Mouse (Mus musculus): ENCODE results near the gene Rhd. TPM values are rescaled to one million over a fixed set of nuclear protein-coding genes. Genes with fewer than 3 reads are reported as not detected.

Gene Rhd
- polyA plus RNA-seq, 2 experiments = 260 to 576 TPM

DNA sequence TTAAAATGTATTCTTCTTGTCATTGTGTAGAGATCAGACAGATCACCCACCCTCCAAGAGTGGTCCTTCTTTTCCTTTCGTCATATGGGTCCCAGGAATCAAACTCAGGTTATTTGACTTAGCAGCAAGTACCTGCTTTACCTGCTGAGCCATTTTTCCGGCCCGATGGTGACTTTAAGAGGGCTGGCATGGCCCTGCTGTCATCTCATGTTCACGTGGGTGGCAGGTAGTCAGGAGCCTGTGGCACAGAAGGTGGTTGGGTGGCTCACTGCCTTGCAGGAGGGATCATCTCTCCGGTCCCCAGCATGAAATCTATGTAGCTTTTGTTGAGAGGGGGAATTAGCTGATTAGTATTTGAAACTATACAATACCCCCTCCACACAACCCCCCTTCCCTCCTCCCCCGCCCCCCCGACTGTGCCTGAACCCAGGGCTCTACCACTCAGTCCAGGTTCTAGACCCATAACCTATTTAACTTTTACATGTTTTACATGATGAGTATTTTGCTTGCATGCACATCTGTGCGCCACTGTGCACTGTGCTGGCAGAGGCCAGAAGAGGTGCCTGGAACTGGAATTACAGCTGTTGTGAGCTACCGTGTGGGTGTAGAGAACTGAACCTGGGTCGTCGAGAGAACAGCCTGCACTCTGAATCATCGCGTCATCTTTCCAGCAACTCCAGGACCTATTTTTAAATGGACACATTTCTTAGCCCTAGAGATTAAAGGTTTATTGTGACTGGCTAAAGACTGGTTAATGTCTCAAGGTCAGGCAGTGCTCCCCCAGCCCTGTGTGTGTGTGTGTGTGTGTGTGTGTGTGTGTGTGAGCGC, 51.1 kb downstream of the Rhd start:
- TF ChIP-seq EP300 (IDR thresholded peaks at IDR 0.05; ENCODE audit: low read depth) (no peak), CTCF (IDR thresholded peaks at IDR 0.05; ENCODE audit: low read depth) (no peak)
- H3K4me2 ChIP-seq (ENCODE audit: low read depth) = peak overlapping the region; percentile 99
- H3K27me3 ChIP-seq (ENCODE audit: control insufficient read depth, insufficient read depth, low read length) = no peaks in the 10 kb centered on the region
- no peaks in the 10 kb centered on the region for H3K9me3 ChIP-seq (ENCODE audit: control insufficient read depth, low read length)
- H3K4me3 ChIP-seq (ENCODE audit: insufficient read depth in 1 of 2, low read depth in 2 of 2, low read length in 2 of 2) = peak overlapping the region; percentile 64 to 99
- peak overlapping the region; percentile 99 for H3K27ac ChIP-seq
- ATAC-seq (ENCODE audit: insufficient read depth) = no peak
- H3K9ac ChIP-seq (replicated peaks) = peak overlapping the region; percentile 91
- peaks cover 34 to 52% of the 10 kb centered on the region in 2 experiments for H3K4me1 ChIP-seq (replicated peaks; ENCODE audit: control insufficient read depth in 2 of 2, insufficient read depth in 2 of 2, low read length in 1 of 2)
- 65% methylated on average over 14 of the region's 14 CpGs for WGBS (ENCODE audit: insufficient replicate concordance)
- DNase-seq (ENCODE audit: low read depth in 3 of 3, low spot score in 3 of 3) = no peak
- H3K36me3 ChIP-seq (replicated peaks; ENCODE audit: control insufficient read depth, insufficient read depth, low read depth) = peaks cover 13% of the 10 kb centered on the region

DNA sequence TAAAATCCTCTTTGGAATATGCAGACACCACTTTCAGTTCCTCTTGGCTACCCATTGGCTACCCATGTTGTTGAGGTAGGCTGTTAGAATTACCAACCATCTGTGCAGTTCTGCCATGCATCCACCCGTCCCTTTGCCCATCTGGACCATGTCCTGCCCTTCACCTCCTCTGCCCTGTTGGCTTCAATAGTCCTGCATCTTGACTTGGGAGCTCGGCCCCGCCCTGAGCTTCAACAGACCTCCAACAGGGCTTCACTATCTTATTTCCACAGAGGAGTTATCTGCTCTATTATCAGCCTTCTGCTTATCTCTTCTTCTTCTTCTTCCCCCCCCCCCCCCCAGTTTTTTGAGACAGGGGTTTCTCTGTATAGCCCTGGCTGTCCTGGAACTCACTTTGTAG, 52.9 kb downstream of the Rhd start:
- DNase-seq (ENCODE audit: low read depth in 3 of 3, low spot score in 3 of 3) (peak in 2 of 3 experiments; percentile 45 to 54), ATAC-seq (ENCODE audit: insufficient read depth) (no peak)
- 8% methylated on average over 3 of the region's 3 CpGs for WGBS (ENCODE audit: insufficient replicate concordance)
- no peak overlapping the region for H3K4me3 ChIP-seq (ENCODE audit: insufficient read depth in 1 of 2, low read depth in 2 of 2, low read length in 2 of 2)
- peaks cover 7% of the 10 kb centered on the region for H3K36me3 ChIP-seq (replicated peaks; ENCODE audit: control insufficient read depth, insufficient read depth, low read depth)
- TF ChIP-seq CTCF (IDR thresholded peaks at IDR 0.05; ENCODE audit: low read depth) (no peak), EP300 (IDR thresholded peaks at IDR 0.05; ENCODE audit: low read depth) (peak; percentile 58)
- H3K27ac ChIP-seq = peak overlapping the region; percentile 66
- peaks cover 34 to 53% of the 10 kb centered on the region in 2 experiments for H3K4me1 ChIP-seq (replicated peaks; ENCODE audit: control insufficient read depth in 2 of 2, insufficient read depth in 2 of 2, low read length in 1 of 2)
- H3K27me3 ChIP-seq (ENCODE audit: control insufficient read depth, insufficient read depth, low read length) = no peaks in the 10 kb centered on the region
- no peak overlapping the region for H3K9ac ChIP-seq (replicated peaks)
- peak overlapping the region; percentile 41 for H3K4me2 ChIP-seq (ENCODE audit: low read depth)
- no peaks in the 10 kb centered on the region for H3K9me3 ChIP-seq (ENCODE audit: control insufficient read depth, low read length)

DNA sequence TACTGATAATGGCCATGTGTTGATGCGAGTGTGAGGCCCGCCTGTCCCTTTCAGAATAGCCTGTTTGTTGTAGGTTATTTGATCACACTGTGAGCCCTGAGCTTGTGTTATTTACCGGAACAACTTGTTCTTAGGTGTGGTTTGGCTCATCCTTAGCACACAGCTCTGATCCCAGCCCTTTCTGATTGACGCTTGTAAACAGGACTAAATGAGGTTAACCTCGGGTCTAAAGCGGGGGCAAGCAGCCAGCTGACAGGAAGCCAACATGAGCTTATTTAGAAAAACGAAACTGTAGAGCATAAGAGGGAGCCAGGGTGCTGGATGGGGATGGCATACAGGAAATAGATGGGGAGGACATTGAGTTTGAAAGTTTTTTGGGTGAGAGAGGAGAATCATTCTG, 54.0 kb downstream of the Rhd start:
- no peaks in the 10 kb centered on the region for H3K36me3 ChIP-seq (replicated peaks; ENCODE audit: control insufficient read depth, insufficient read depth, low read depth)
- 27% methylated on average over 7 of the region's 7 CpGs for WGBS (ENCODE audit: insufficient replicate concordance)
- DNase-seq (ENCODE audit: low read depth in 3 of 3, low spot score in 3 of 3) (no peak), ATAC-seq (ENCODE audit: insufficient read depth) (no peak)
- no peaks in the 10 kb centered on the region for H3K9me3 ChIP-seq (ENCODE audit: control insufficient read depth, low read length)
- no peak for TF ChIP-seq EP300 (IDR thresholded peaks at IDR 0.05; ENCODE audit: low read depth)
- TF ChIP-seq CTCF (IDR thresholded peaks at IDR 0.05; ENCODE audit: low read depth) = no peak
- no peak overlapping the region for H3K4me2 ChIP-seq (ENCODE audit: low read depth)
- peak overlapping the region; percentile 4; the same call in 1 of the 2 replicates for H3K9ac ChIP-seq (replicated peaks)
- no peaks in the 10 kb centered on the region for H3K27me3 ChIP-seq (ENCODE audit: control insufficient read depth, insufficient read depth, low read length)
- peak overlapping the region; percentile 66 for H3K27ac ChIP-seq
- no peak overlapping the region for H3K4me3 ChIP-seq (ENCODE audit: insufficient read depth in 1 of 2, low read depth in 2 of 2, low read length in 2 of 2)
- H3K4me1 ChIP-seq (replicated peaks; ENCODE audit: control insufficient read depth in 2 of 2, insufficient read depth in 2 of 2, low read length in 1 of 2) = peaks cover 37 to 53% of the 10 kb centered on the region in 2 experiments

DNA sequence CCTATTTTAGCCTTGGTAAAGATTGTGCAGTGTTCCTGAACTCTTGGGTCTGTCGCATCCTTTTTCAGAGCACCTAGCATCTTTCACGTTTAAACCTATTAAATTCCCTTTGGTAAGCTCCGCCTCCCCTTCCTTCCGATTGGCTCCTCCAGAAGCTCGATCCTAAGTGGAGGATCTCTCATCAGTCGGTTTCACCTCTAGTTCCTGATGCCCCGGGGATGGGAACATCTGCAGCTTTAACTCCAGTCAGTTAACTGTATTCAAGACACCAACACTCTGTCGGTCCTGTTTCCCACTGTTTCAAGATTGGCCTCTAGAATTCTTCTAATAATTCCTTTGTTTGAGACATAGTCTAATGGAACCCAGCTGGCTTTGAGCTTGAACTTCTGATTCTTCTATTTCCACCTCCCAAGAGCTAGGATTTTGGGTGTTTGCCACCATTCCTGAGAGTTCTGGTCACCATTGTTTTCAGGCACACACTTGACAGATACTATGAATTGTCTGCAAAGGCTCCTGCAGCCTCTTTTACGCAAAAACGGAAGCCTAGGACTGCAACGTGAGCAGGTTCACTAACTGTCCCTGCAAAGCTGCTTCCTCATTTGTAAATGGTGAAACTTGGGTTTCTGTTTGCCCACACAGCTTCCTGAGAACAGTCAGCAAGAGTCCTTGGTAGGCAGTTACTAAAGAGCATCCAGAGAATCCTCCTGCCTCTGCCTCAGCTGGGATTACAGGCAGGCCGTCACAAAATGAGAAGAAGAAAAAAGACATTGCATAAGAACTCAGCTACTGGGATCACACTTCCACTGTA, 55.6 kb downstream of the Rhd start:
- Histone ChIP-seq H3K4me3 (ENCODE audit: insufficient read depth in 1 of 2, low read depth in 2 of 2, low read length in 2 of 2) (no peak overlapping the region), H3K9ac (replicated peaks) (0 out of 2 replicates have a peak overlapping the region, but pooled peaks have one; percentile 4), H3K27me3 (ENCODE audit: control insufficient read depth, insufficient read depth, low read length) (no peaks in the 10 kb centered on the region), H3K9me3 (ENCODE audit: control insufficient read depth, low read length) (no peaks in the 10 kb centered on the region), H3K4me2 (ENCODE audit: low read depth) (peak overlapping the region; percentile 50), H3K27ac (no peak overlapping the region; the same call in 1 of the 2 replicates), H3K4me1 (replicated peaks; ENCODE audit: control insufficient read depth in 2 of 2, insufficient read depth in 2 of 2, low read length in 1 of 2) (peaks cover 37 to 53% of the 10 kb centered on the region in 2 experiments), H3K36me3 (replicated peaks; ENCODE audit: control insufficient read depth, insufficient read depth, low read depth) (peaks cover 9% of the 10 kb centered on the region)
- peak in 2 of 3 experiments; percentile 47 to 60 for DNase-seq (ENCODE audit: low read depth in 3 of 3, low spot score in 3 of 3)
- ATAC-seq (ENCODE audit: insufficient read depth) = no peak
- no peak for TF ChIP-seq EP300 (IDR thresholded peaks at IDR 0.05; ENCODE audit: low read depth)
- TF ChIP-seq CTCF (IDR thresholded peaks at IDR 0.05; ENCODE audit: low read depth) = no peak
- 16% methylated on average over 12 of the region's 12 CpGs for WGBS (ENCODE audit: insufficient replicate concordance)

DNA sequence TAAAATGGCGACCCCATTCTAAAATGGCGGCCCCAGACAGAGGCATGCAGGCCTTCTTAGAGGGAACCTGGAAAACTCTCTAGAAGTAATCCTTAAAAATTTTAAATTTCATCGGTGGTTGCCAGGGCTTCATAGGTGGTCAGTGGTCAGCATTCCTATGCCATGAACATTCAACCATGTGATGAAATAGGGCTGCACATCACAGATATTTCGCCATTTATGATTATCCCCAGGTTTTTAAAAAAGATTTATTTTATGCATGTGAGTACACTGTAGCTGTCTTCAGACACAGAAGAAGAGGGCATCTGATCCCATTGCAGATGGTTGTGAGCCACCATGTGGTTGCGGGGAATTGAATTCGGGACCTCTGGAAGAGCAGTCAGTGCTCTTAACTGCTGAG, 56.3 kb downstream of the Rhd start:
- no peak for ATAC-seq (ENCODE audit: insufficient read depth)
- Histone ChIP-seq H3K9me3 (ENCODE audit: control insufficient read depth, low read length) (no peaks in the 10 kb centered on the region), H3K36me3 (replicated peaks; ENCODE audit: control insufficient read depth, insufficient read depth, low read depth) (peaks cover 16% of the 10 kb centered on the region), H3K4me3 (ENCODE audit: insufficient read depth in 1 of 2, low read depth in 2 of 2, low read length in 2 of 2) (no peak overlapping the region), H3K4me1 (replicated peaks; ENCODE audit: control insufficient read depth in 2 of 2, insufficient read depth in 2 of 2, low read length in 1 of 2) (peaks cover 38 to 52% of the 10 kb centered on the region in 2 experiments), H3K27me3 (ENCODE audit: control insufficient read depth, insufficient read depth, low read length) (no peaks in the 10 kb centered on the region), H3K4me2 (ENCODE audit: low read depth) (no peak overlapping the region), H3K9ac (replicated peaks) (no peak overlapping the region), H3K27ac (no peak overlapping the region)
- DNase-seq (ENCODE audit: low read depth in 3 of 3, low spot score in 3 of 3) = no peak
- TF ChIP-seq CTCF (IDR thresholded peaks at IDR 0.05; ENCODE audit: low read depth) = no peak
- no peak for TF ChIP-seq EP300 (IDR thresholded peaks at IDR 0.05; ENCODE audit: low read depth)
- WGBS (ENCODE audit: insufficient replicate concordance) = 80% methylated on average over 6 of the region's 6 CpGs
